Mouse (Mus musculus) kidney, postnatal 0 days (tissue): ENCODE measurements around the gene Ids. TPM values are rescaled to one million over a fixed set of nuclear protein-coding genes. Genes with fewer than 3 reads are reported as not detected.

Source experiments
- ATAC-seq: fragments of 200-750 bp; cut with Nextera tagmentation; replicated peaks from 2 replicates; pipeline ENCODE4 v1.8.0; 2017; ENCODE audit warnings: low read depth, moderate number of reproducible peaks, moderate TSS enrichment, moderate library complexity; ENCODE audit not compliant: low FRiP score
- DNase-seq: peaks from one replicate; pipeline ENCODE4 v3.0.0-alpha.2; 2016; ENCODE audit warnings: low spot score
- H3K27ac ChIP-seq: fragments of 300-500 bp; sonication (generic); 2 replicates; pipeline ENCODE4 v1.5.1; 2014; ENCODE audit warnings: mild to moderate bottlenecking
- H3K27me3 ChIP-seq: fragments of 300-500 bp; sonication (generic); 2 replicates; pipeline ENCODE4 v1.6.1; 2014; ENCODE audit warnings: low read length, mixed read lengths; ENCODE audit not compliant: insufficient read depth
- H3K36me3 ChIP-seq: fragments of 300-500 bp; sonication (generic); 2 replicates; pipeline ENCODE4 v1.6.1; 2014; ENCODE audit warnings: low read length, mixed read lengths; ENCODE audit not compliant: insufficient read depth
- H3K4me1 ChIP-seq: fragments of 300-500 bp; sonication (generic); replicated peaks from 2 replicates; pipeline ENCODE4 v1.6.1; 2014; ENCODE audit warnings: antibody characterized with exemption, low read length, mixed read lengths; ENCODE audit not compliant: insufficient read depth
- H3K4me2 ChIP-seq: fragments of 300-500 bp; sonication (generic); 2 replicates; pipeline ENCODE4 v1.6.1; 2014; ENCODE audit warnings: mild to moderate bottlenecking, low read length, moderate library complexity, mixed read lengths
- H3K4me3 ChIP-seq: fragments of 300-500 bp; sonication (generic); replicated peaks from 2 replicates; pipeline ENCODE4 v1.5.1; 2014; ENCODE audit warnings: low read depth, low read length
- H3K9ac ChIP-seq: fragments of 300-500 bp; sonication (generic); 2 replicates; pipeline ENCODE4 v1.6.1; 2014; ENCODE audit warnings: low read depth, low read length
- H3K9me3 ChIP-seq: fragments of 300-500 bp; sonication (generic); replicated peaks from 2 replicates; pipeline ENCODE4 v1.6.1; 2016; ENCODE audit warnings: low read length, inconsistent platforms, mixed read lengths
- CTCF ChIP-seq: IDR thresholded peaks from 2 replicates; pipeline ENCODE4 v1.5.1; 2016; ENCODE audit warnings: antibody characterized with exemption, low read depth, mild to moderate bottlenecking, moderate library complexity
- WGBS: fragments of 180-500 bp; shearing (Covaris S2); extraction: QIAGEN DNeasy Blood & Tissue Kit; methylation state at CpG from one replicate; pipeline ENCODE4 v1.1.7; 2014; 5-methylcytosine and 5-hydroxymethylcytosine counted together
- polyA plus RNA-seq: library from polyadenylated mRNA; unstranded; fragments of >200 nt; fragmentation: Nextera tagmentation; extraction: Ambion mirVana; gene quantifications from 2 replicates; pipeline ENCODE4 v1.2.1, GENCODE M21; 2015

Ids gene
- polyA plus RNA-seq, 1 experiment from 2014 or later = 4.4 TPM

DNA sequence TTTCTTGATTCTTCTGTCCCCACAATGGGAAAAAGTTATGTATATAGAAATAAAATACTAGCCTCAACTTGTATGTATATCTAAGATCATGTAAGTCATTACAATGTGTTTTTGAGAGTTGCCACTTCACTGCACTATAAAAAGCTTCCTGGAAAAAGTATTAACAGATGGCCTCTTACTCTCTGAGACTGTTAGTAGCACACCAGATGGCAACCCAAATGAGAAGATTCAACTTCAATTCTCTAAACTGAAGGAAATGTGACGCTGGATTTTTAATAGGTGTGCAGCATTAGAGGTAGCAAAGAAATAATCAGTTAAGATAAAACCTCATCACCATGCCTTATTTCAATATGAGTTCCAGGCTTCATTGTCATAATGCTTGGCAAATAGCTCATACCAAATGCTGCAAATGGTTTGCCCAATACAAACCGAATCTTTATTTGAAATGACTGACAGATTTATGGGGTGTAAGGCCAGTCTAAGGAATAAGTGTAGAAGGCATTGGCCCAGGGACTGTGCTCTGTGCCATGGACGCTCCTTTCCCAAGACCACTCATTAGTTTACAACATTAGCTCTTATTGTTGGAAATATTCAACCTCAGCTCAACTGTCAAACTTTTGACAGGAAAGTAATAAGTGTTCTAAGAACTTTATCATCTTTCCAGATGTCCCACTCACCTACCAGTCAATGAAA, 49.8 kb downstream of the Ids start:
- DNase-seq (no peak), ATAC-seq (no peak)
- Histone ChIP-seq H3K9me3 (no peaks in the 10 kb centered on the region), H3K9ac (no peak overlapping the region), H3K4me1 (no peaks in the 10 kb centered on the region), H3K27ac (no peak overlapping the region), H3K4me2 (no peak overlapping the region), H3K27me3 (no peaks in the 10 kb centered on the region), H3K36me3 (no peaks in the 10 kb centered on the region), H3K4me3 (no peak overlapping the region)
- no peak for TF ChIP-seq CTCF
- WGBS = 73% methylated on average over 3 of the region's 3 CpGs

Other genes starting within 250 kb of the Ids start
- gene 1110012L19Rik, start 20.8 kb upstream of the Ids start, polyA plus RNA-seq = 39.8 and 42.2 TPM in 2 replicates
- 44.5 and 46.9 TPM in 2 replicates for gene Tmem185a, start 112.1 kb upstream of the Ids start, polyA plus RNA-seq